Mouse (Mus musculus) WW6 (cell line): ENCODE measurements at regions not wholly inside any gene's neighbourhood (a gene's known extent, or its start where the extent isn't known, plus 50 kb on each side); places are given as distances from the start of the nearest gene placed in this dataset.

ENCODE experiments used
- DNase-seq: peaks from one replicate; pipeline ENCODE4 v3.0.0-alpha.2; 2013; ENCODE audit warnings: low read depth, low spot score

DNA sequence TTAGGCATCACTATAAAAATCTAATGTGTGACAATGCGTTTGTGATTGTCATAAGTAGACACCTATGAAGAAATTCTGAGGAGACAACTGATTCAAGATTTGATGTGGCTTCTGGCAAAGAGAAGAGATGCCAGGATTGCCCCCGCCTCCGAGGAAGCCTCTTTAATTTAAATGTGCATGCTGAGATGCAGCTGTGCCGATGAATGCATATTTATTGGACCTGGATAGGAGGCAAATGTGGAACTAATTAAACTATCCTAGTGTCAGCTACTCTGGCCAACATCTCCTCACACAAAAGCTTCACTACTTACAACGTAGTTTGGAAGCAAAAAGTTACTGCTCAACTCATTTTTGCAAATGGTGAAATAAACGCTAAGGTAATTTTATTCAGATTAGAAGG, 173.4 kb upstream of the Dph6 start:
- no peak for DNase-seq

DNA sequence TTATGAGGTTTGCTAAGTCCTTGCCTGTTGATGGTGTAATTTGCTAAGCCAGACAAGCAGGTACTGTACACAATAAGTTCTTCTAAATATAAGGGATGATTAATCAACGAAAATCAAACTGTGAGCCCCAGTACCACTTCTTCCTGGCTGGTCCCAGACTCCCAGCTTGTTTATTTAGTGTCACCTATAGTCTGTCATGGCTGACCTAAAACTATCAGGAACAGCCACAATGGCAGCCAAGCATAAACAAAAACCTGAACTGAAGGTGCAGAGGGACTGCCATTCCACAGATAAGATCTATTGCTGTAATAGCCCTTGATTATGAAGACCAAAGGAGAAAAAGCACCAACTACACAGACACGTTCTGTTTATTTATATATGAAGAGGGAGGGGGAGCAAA, 180.9 kb upstream of the Dph6 start:
- no peak for DNase-seq

DNA sequence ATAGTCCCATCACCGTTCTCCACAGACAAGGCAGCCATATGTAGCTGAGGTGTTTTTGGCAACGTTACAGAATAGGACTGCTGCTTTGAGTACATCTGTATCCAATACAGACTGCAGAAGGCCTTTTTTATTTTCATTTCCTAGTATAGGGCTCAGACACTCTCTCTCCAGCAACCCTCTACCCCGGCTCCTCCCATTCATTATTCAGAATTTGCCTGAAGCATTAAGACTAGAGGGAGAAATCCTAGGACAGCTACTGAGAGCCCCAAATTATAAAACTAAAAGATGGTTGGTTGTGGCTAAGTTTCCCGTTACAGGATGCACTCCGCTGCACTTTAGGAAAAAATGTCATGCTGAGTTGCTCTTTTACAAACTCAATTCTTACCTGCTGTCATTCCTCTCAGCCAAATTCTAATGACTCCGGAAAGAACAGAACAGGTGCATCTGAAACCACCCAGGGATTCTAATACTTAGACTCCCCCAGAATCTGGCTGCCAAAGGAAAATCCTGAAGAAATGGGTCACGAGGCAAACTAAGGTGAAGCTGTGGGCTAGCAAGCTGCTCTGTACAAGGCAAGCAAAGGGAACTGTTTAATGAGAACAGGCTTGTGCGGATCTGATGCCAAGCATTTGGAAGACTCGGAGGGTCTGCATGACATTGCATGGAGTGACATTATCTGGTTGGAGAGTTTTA, 189.1 kb upstream of the Dph6 start:
- DNase-seq, result no peak

- no peak for DNase-seq
Observed at GRCm38 (mm10) chr2:114844389-114844771, 189.6 kb upstream of the Dph6 start.

DNA sequence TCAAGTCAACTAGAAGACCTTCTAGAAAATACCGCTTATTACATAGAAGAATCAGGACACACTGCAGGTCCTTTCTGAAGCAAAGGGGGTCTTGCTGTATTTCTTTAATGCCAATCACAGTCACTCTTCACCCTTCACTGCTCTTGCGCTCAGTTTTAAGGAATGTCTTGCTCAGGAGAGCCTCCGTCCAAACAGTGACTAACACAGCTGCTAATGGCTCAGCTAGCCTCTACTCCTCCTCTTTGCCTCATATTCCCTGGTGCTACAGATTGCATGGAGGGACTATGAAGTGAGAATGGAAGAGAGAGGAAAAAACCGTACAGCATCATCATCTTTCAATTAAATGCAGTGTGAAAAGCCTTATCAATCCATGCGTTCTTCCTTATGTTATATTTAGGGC, 193.7 kb upstream of the Dph6 start:
- no peak for DNase-seq

GRCm38 (mm10) chr2:114848914-114849313, 194.2 kb upstream of the Dph6 start:
- no peak for DNase-seq

- DNase-seq, result peak; percentile 16
Observed at GRCm38 (mm10) chr2:114853715-114854530, 199.2 kb upstream of the Dph6 start.

DNA sequence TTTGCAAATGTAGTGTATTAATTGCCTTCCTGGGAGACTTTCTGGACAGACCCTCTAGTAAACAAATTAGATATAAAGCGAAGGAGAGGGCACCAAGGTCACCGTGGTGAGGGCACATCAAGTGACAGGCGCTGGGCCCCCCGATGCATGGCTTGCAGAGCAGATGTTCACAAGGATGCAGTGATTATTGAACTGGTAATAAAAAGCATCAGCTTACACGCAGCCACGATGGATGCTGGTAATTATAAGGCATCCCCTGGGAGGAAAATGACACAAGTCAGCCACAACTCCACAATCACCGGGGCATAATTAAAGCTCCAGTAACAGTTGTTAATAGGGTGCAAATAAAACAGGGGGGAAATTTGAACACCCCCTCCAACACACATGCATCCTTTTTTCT, 217.5 kb upstream of the Dph6 start:
- no peak for DNase-seq

GRCm38 (mm10) chr2:114873090-114873489, 218.3 kb upstream of the Dph6 start:
- DNase-seq, result no peak

DNA sequence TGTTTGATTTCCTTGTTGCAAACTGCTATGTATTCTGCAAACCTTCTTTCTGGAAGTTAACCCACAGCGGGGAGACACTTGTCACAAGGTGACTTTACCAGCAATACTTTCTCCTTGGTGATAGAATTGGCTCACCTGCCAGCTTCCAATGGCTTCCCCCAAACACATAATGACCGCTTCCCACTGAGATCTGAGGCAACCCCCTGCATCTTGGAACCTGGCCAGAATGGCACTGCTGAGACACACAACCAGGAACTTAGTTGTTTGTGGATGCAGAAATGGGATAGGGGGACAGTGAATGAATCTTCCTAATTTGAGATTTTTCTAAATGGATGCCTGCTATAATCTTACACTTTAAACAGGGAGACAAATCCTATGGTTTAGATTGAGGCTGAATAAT, 224.3 kb upstream of the Dph6 start:
- no peak for DNase-seq

GRCm38 (mm10) chr2:114879784-114880183, 225.0 kb upstream of the Dph6 start:
- no peak for DNase-seq

DNA sequence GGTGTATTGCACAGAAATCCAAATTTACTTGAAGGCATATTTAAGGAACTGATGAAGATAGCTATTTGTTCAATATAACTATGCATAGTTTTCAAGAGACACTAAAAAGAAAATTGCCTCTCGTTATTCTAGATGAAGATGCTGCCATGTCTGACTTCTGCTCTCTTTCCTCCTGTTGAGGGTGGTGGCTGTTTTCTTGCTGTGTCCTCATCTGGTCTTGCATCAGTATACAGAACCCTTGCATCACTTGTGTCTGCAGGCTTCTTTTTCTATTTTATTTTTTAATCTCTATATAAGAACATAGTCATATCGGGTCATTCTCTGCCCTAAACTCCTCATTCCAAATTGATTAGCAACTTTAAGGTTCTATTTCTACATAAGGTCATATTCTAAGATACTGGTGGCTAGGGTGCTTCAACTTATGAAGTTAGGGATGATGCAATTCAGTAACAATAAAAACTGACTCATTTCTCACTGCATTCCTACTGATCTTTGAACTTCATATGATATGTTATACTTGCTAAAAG, 231.0 kb upstream of the Dph6 start:
- DNase-seq, result no peak

GRCm38 (mm10) chr2:114898812-114899211, 244.0 kb upstream of the Dph6 start:
- DNase-seq, result no peak

GRCm38 (mm10) chr2:114911845-114912500, 257.2 kb upstream of the Dph6 start:
- no peak for DNase-seq

DNA sequence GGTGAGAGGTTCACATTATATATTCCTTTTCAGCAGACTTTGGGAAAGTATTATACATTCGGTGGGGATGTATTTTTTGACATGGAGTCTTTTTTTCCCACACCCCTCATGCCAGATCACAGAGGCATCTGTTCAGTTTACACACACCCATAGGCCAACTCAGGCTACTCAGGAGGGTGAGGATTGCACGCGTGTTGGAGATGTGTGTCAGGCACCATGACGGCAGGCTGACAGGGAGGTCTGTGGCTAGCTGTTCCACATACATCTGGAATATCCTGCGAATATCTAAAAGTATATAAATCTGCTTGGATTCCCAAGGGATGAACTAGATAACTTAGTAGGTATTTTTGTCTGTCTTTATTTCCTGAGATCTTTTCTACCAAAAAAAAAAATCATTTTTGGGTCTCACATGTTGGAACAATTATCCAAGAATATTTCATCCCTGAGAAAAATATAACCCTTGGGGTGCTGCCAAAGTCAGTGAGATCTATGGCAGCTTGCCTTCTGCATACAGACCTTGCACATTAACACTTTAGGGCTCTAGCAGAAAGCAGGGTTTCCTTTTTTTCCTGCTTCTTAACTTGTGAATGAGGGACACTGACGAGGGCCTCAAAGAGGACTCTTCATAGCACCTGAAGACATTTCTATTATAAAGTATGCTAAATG, 260.4 kb upstream of the Dph6 start:
- DNase-seq, result no peak

- no peak for DNase-seq
Observed at GRCm38 (mm10) chr2:114918420-114919332, 263.9 kb upstream of the Dph6 start.

DNA sequence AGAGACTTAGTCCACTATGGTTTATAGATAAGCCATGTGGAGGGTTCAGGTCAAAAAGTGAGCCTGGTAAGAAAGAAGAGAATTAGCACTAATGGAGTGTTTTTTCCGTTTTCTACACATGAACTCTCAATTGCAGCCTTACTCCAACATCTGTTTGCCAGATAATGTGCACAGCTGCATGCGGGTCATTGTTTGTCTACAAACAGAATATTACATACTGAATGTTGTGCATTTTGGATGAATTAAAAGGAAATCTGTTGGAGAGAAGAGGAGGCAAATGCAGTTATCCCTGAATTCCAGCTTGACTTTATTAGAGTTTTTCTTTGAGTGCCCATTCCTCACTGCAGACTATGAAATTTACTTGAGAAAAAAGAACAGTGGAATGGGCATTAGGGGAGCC, 269.1 kb upstream of the Dph6 start:
- no peak for DNase-seq

DNA sequence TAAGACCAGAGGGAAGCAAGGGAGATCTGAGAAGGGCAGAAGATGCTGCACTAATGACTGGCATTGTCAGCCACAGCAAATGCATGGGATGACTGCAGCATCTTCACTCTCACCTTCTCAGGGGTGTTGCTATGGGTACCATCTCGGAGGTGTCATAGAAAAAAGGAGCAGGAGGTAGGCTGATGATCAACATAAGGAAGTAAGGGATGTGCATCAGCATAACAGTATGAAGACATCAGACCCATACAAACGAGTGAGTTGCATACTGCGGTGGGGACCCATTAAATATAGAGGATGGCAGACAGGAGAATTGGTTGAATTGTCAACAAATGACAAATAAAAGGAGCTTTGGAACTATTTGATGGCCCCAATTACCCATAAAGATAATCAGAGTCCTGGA, 280.7 kb upstream of the Dph6 start:
- no peak for DNase-seq

DNA sequence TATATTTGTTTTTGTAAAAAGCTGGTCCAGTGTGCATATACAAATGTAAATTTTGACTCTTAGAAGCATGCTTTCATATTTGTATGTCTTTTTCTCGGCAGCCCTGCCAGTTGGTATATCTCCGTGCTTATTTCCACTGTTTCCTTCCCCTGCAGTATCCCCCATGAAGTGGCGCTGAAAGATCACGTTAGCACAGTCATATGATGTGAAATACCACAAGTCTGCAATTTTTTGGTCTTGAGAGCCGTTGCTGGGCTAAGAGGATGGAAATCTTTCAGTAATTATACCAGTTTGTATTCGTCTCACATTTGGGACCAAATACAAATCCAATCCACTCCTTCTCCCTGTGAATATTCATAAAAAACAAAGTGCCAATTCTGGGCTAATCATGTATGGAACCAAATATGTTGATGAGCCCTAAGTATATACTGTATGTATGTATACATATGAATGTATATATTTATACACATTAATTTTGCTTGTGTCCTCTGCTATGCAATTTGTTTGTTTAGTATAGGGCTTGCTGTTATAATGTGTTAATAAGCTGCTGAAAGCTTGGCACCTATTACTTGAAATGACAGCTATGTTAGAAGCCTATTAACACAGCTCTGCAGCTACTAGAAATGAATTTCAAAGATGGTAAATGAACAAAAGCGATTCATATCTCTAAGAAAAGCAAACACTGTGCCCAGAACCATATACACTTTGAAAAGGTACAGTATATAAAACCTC, 283.8 kb upstream of the Dph6 start:
- DNase-seq, result no peak

- DNase-seq, result no peak
Observed at GRCm38 (mm10) chr2:114966111-114966510, 311.3 kb upstream of the Dph6 start.
